Mouse (Mus musculus) stomach, postnatal 0 days (tissue): ENCODE measurements around the gene Anp32a. TPM values are rescaled to one million over a fixed set of nuclear protein-coding genes. Genes with fewer than 3 reads are reported as not detected.

Experiments
- ATAC-seq: fragments of 200-750 bp; cut with Nextera tagmentation; 2 replicates; pipeline ENCODE4 v1.8.0; 2017; ENCODE audit not compliant: low FRiP score, low TSS enrichment
- DNase-seq: peaks from one replicate; pipeline ENCODE4 v3.0.0-alpha.2; 2016; ENCODE audit warnings: low spot score
- H3K27ac ChIP-seq: fragments of 300-500 bp; sonication (generic); replicated peaks from 2 replicates; pipeline ENCODE4 v1.5.1; 2014; ENCODE audit warnings: mild to moderate bottlenecking, control low read depth
- H3K27me3 ChIP-seq: fragments of 300-500 bp; sonication (generic); 2 replicates; pipeline ENCODE4 v1.6.1; 2014; ENCODE audit warnings: low read length; ENCODE audit not compliant: control insufficient read depth, insufficient read depth
- H3K36me3 ChIP-seq: fragments of 300-500 bp; sonication (generic); 2 replicates; pipeline ENCODE4 v1.6.1; 2014; ENCODE audit warnings: low read length, mixed read lengths; ENCODE audit not compliant: control insufficient read depth, insufficient read depth
- H3K4me1 ChIP-seq: fragments of 300-500 bp; sonication (generic); replicated peaks from 2 replicates; pipeline ENCODE4 v1.6.1; 2014; ENCODE audit warnings: antibody characterized with exemption; ENCODE audit not compliant: control insufficient read depth, insufficient read depth
- H3K4me2 ChIP-seq: fragments of 300-500 bp; sonication (generic); replicated peaks from 2 replicates; pipeline ENCODE4 v1.6.1; 2014; ENCODE audit warnings: low read depth, mild to moderate bottlenecking, control low read depth, moderate library complexity
- H3K4me3 ChIP-seq: fragments of 300-500 bp; sonication (generic); 2 replicates; pipeline ENCODE4 v1.5.1; 2014; ENCODE audit warnings: low read depth, low read length, control low read depth
- H3K9ac ChIP-seq: fragments of 300-500 bp; sonication (generic); 2 replicates; pipeline ENCODE4 v1.6.1; 2014; ENCODE audit warnings: mild to moderate bottlenecking, low read length, control low read depth, mixed read lengths
- H3K9me3 ChIP-seq: fragments of 300-500 bp; sonication (generic); 2 replicates; pipeline ENCODE4 v1.6.1; 2016; ENCODE audit warnings: low read length; ENCODE audit not compliant: control insufficient read depth
- CTCF ChIP-seq: IDR thresholded peaks from 2 replicates; pipeline ENCODE4 v1.5.1; 2016; ENCODE audit warnings: antibody characterized with exemption, low read depth, mild to moderate bottlenecking, moderate library complexity
- EP300 ChIP-seq: optimal IDR thresholded peaks from 2 replicates; pipeline ENCODE3; 2016; ENCODE audit warnings: antibody characterized with exemption
- WGBS: fragments of 180-500 bp; shearing (Covaris S2); extraction: QIAGEN DNeasy Blood & Tissue Kit; methylation state at CpG from one replicate; pipeline ENCODE4 v1.1.7; 2014; 5-methylcytosine and 5-hydroxymethylcytosine counted together
- polyA plus RNA-seq: library from polyadenylated mRNA; unstranded; fragments of >200 nt; fragmentation: Nextera tagmentation; extraction: Ambion mirVana; gene quantifications from 2 replicates; pipeline ENCODE4 v1.2.1, GENCODE M21; 2015

Gene Anp32a
- polyA plus RNA-seq, 1 experiment from 2014 or later, result 89.9 TPM

DNA sequence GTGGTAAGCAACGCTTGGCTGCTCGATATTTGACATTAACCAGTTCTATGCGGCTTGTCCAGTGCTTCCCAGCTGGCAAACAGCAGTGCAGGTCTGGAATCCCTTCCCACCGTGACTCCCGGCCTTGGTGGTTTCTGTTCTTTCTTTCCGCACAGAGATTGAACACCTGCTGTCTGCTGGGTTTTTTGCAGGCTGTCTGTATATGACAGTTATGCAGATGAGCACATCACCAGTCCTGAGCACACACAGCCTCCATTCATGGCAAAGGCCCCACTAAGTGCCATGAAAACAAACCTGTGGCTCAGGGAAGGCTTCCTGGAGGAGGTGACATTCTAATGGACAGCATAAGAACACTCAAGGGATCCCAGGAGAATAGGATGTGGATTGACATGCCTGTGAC, 14.7 kb downstream of the Anp32a start:
- Histone ChIP-seq H3K4me3 (no peak overlapping the region), H3K4me1 (peaks cover 6% of the 10 kb centered on the region; the same call in 1 of the 2 replicates), H3K9me3 (no peaks in the 10 kb centered on the region), H3K4me2 (no peak overlapping the region), H3K9ac (no peak overlapping the region), H3K27ac (no peak overlapping the region), H3K27me3 (no peaks in the 10 kb centered on the region), H3K36me3 (no peaks in the 10 kb centered on the region)
- ATAC-seq (no peak), DNase-seq (no peak)
- TF ChIP-seq CTCF, result no peak
- no peak for TF ChIP-seq EP300
- 76% methylated on average over 6 of the region's 6 CpGs for WGBS

DNA sequence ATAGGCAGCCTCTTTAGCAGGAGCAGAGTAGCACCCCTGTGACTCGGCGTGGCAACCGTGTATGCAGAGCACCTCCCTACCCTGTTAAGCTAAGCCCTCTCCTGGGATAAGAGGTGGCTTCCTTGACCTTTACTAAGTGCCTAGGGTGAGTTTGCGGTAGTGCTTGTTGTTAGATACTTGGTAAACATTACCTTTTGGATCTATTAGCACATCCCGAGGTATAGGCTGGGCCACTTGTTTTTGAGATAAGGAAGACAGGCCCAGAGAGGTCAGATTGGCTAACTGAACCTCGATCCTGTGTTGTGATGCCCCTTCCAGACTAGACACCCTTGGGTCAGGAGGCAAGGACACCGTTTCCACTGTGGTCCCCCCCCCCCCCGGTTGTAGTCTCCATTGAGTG, 16.5 kb downstream of the Anp32a start:
- peaks cover 7% of the 10 kb centered on the region for H3K4me1 ChIP-seq
- 59% methylated on average over 8 of the region's 8 CpGs for WGBS

DNA sequence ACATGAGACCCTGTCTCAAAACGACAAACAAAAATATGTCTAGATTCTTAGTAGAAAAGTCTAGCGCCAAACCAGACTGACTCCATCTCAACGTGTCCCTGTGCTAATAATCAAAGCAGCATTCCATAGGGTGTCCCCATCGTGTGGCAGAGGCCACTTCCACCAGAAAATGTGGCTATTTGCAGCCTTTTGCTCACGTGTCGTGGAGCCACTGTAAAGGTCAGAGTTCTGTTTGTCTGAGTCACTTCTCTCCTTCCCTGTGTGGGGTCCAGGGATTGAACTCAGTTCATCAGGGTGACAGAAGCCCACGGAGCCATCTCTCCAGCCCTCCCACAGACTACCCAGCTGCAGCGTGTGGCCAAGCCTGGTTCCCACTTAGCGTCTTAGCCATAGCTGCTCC, 17.8 kb downstream of the Anp32a start:
- Histone ChIP-seq H3K9me3 (no peaks in the 10 kb centered on the region), H3K27me3 (no peaks in the 10 kb centered on the region), H3K36me3 (no peaks in the 10 kb centered on the region), H3K4me2 (no peak overlapping the region), H3K9ac (no peak overlapping the region), H3K4me1 (peaks cover 14% of the 10 kb centered on the region), H3K27ac (no peak overlapping the region), H3K4me3 (no peak overlapping the region)
- 65% methylated on average over 9 of the region's 9 CpGs for WGBS
- ATAC-seq, result no peak
- no peak for TF ChIP-seq EP300
- no peak for TF ChIP-seq CTCF
- DNase-seq, result no peak

More for the DNA sequence above, 16.5 kb downstream of the Anp32a start:
- Histone ChIP-seq H3K27ac (no peak overlapping the region), H3K4me2 (no peak overlapping the region), H3K9me3 (no peaks in the 10 kb centered on the region), H3K27me3 (no peaks in the 10 kb centered on the region), H3K4me3 (no peak overlapping the region), H3K36me3 (no peaks in the 10 kb centered on the region), H3K9ac (no peak overlapping the region)
- no peak for TF ChIP-seq EP300
- no peak for TF ChIP-seq CTCF
- DNase-seq, result no peak
- peak; percentile 44; the same call in 1 of the 2 replicates for ATAC-seq

DNA sequence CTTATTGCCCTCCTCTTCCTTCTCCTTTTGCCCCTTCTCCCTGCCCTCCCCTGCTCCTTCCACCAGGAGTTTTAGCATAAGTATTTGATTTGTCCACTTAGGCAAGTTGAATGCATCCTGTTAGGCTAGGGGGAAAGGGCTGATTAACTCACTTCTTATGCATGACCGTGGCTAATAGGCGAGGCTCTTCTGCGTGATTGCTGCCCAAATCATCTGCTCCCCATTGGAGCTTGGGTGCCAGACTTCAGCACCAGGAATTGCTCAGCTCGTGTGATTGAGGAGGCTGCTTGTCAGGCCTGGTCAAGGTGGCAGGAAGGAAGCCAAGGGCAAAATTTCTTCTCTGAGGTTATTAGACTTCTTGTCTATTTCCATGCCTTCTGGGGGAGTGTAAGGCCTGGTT, 19.8 kb downstream of the Anp32a start:
- Histone ChIP-seq H3K4me1 (peaks cover 12% of the 10 kb centered on the region), H3K4me2 (no peak overlapping the region), H3K27ac (no peak overlapping the region), H3K9me3 (no peaks in the 10 kb centered on the region), H3K9ac (no peak overlapping the region), H3K4me3 (no peak overlapping the region), H3K27me3 (no peaks in the 10 kb centered on the region), H3K36me3 (no peaks in the 10 kb centered on the region)
- ATAC-seq (no peak), DNase-seq (no peak)
- 52% methylated on average over 4 of the region's 4 CpGs for WGBS
- TF ChIP-seq CTCF, result no peak
- no peak for TF ChIP-seq EP300

DNA sequence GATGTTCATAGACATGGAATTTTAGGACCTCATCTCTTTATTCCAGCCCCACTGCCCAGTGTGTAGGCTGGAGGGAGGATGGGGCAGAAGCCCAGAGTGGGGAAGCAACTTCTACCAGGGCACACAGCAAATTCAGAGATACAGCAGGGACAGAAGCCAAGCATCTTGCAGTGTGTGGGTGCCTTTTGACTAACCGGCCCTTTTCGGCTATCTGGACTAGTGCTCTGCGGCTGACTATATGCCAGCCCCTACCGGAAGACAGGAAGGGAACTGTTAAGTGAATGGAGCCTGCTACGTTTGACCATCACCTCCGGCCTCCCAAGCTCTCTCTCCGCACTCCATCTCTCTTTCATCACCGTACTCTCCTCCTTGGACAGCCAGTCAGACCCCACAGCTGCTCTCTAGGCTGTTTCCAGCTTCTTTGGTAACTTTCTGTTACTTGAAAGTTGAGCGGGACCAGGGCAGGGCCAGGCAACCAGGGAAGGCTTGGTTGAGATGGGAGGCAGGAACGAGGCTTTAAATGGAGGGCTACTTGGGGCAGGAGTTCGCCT, 21.8 kb downstream of the Anp32a start:
- 47% methylated on average over 11 of the region's 11 CpGs for WGBS
- no peaks in the 10 kb centered on the region for H3K27me3 ChIP-seq
- ATAC-seq, result no peak
- no peaks in the 10 kb centered on the region for H3K9me3 ChIP-seq
- peak overlapping the region; percentile 55 for H3K4me2 ChIP-seq
- peak overlapping the region; percentile 26; the same call in 1 of the 2 replicates for H3K4me3 ChIP-seq
- no peak for DNase-seq
- peaks cover 23% of the 10 kb centered on the region for H3K4me1 ChIP-seq
- no peaks in the 10 kb centered on the region for H3K36me3 ChIP-seq
- peak overlapping the region; percentile 35; the same call in 1 of the 2 replicates for H3K27ac ChIP-seq
- TF ChIP-seq EP300 (no peak), CTCF (no peak)
- H3K9ac ChIP-seq, result no peak overlapping the region; the same call in 1 of the 2 replicates

DNA sequence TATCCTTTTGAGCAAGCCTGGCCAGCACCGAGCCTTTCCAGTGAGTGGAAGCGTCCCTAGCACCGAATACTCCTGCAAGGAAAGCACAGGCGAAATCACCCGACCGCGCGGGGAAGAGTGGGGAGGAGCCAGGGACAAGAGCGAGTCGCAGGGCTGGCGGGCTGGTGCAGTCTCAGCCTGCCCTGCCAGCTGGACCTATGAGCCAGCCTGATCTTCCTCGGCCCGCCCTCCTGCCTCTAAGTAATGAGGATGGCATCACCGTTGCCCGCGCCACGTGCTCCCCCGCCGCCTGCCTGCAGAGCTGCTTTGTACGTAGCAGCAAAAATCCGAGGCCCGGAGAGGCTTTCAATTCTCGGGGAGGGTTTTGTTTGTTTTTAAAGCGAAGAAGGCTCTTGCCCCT, 22.5 kb downstream of the Anp32a start:
- H3K4me1 ChIP-seq, result peaks cover 23% of the 10 kb centered on the region
- no peak for TF ChIP-seq EP300
- TF ChIP-seq CTCF, result peak; percentile 47
- no peaks in the 10 kb centered on the region for H3K9me3 ChIP-seq
- 0 out of 2 replicates have a peak overlapping the region, but pooled peaks have one; percentile 35 for H3K27ac ChIP-seq
- H3K27me3 ChIP-seq, result no peaks in the 10 kb centered on the region
- H3K36me3 ChIP-seq, result no peaks in the 10 kb centered on the region
- H3K4me3 ChIP-seq, result peak overlapping the region; percentile 26
- H3K9ac ChIP-seq, result peak overlapping the region; percentile 57
- DNase-seq, result peak; percentile 92
- WGBS, result under 1% methylated on average over 24 of the region's 24 CpGs
- H3K4me2 ChIP-seq, result peak overlapping the region; percentile 55
- peak; percentile 96 for ATAC-seq
